Mouse (Mus musculus): Measurements from ENCODE around the gene Grid2. TPM values are rescaled to one million over a fixed set of nuclear protein-coding genes. Genes with fewer than 3 reads are reported as not detected.
A peak's percentile ranks its signal among the peaks of the same experiment; 100 is the strongest.

The Grid2 gene
- polyA plus RNA-seq, 1 experiment from 2014 or later: 1.9 TPM

GRCm38 (mm10) chr6:64202396-64203122 lies 946.9 kb downstream of the Grid2 start:
- Histone ChIP-seq H3K4me3 (ENCODE audit: low read depth, low read length) (no peak overlapping the region), H3K36me3 (ENCODE audit: control insufficient read depth, insufficient read depth, low read length) (no peaks in the 10 kb centered on the region), H3K4me2 (no peak overlapping the region), H3K27me3 (ENCODE audit: control insufficient read depth, insufficient read depth, low read length) (no peaks in the 10 kb centered on the region), H3K27ac (ENCODE audit: low read depth, low read length) (no peak overlapping the region), H3K4me1 (ENCODE audit: control insufficient read depth, insufficient read depth, low read length) (peaks cover 5% of the 10 kb centered on the region), H3K9ac (ENCODE audit: low read length) (no peak overlapping the region), H3K9me3 (ENCODE audit: control insufficient read depth, low read length) (no peaks in the 10 kb centered on the region)
- 26% methylated on average over 8 of the region's 8 CpGs for WGBS
- DNase-seq (ENCODE audit: low spot score, missing footprints) (no peak), ATAC-seq (ENCODE audit: low FRiP score) (peak; percentile 30; the same call in 1 of the 2 replicates)

- ATAC-seq (ENCODE audit: low FRiP score) (no peak), DNase-seq (ENCODE audit: low spot score, missing footprints) (no peak)
- H3K27me3 ChIP-seq (ENCODE audit: control insufficient read depth, insufficient read depth, low read length): no peaks in the 10 kb centered on the region
- H3K36me3 ChIP-seq (ENCODE audit: control insufficient read depth, insufficient read depth, low read length): no peaks in the 10 kb centered on the region
- H3K4me1 ChIP-seq (ENCODE audit: control insufficient read depth, insufficient read depth, low read length): no peaks in the 10 kb centered on the region
- H3K27ac ChIP-seq (ENCODE audit: low read depth, low read length): no peak overlapping the region
- H3K9ac ChIP-seq (ENCODE audit: low read length): no peak overlapping the region
- H3K9me3 ChIP-seq (ENCODE audit: control insufficient read depth, low read length): no peaks in the 10 kb centered on the region
- H3K4me2 ChIP-seq: no peak overlapping the region
- H3K4me3 ChIP-seq (ENCODE audit: low read depth, low read length): no peak overlapping the region
- 84% methylated on average over 3 of the region's 3 CpGs for WGBS
These were observed 980.7 kb downstream of the Grid2 start for GRCm38 (mm10) chr6:64236351-64236750.

GRCm38 (mm10) chr6:64240526-64240925 lies 984.9 kb downstream of the Grid2 start:
- Histone ChIP-seq H3K27me3 (ENCODE audit: control insufficient read depth, insufficient read depth, low read length) (no peaks in the 10 kb centered on the region), H3K9ac (ENCODE audit: low read length) (no peak overlapping the region), H3K27ac (ENCODE audit: low read depth, low read length) (no peak overlapping the region), H3K4me3 (ENCODE audit: low read depth, low read length) (no peak overlapping the region), H3K4me1 (ENCODE audit: control insufficient read depth, insufficient read depth, low read length) (no peaks in the 10 kb centered on the region), H3K36me3 (ENCODE audit: control insufficient read depth, insufficient read depth, low read length) (no peaks in the 10 kb centered on the region), H3K9me3 (ENCODE audit: control insufficient read depth, low read length) (no peaks in the 10 kb centered on the region), H3K4me2 (no peak overlapping the region)
- ATAC-seq (ENCODE audit: low FRiP score): no peak
- DNase-seq (ENCODE audit: low spot score, missing footprints): no peak
- WGBS: 84% methylated on average over 1 of the region's 1 CpGs

- Histone ChIP-seq H3K36me3 (ENCODE audit: control insufficient read depth, insufficient read depth, low read length) (no peaks in the 10 kb centered on the region), H3K4me1 (ENCODE audit: control insufficient read depth, insufficient read depth, low read length) (no peaks in the 10 kb centered on the region), H3K4me2 (no peak overlapping the region), H3K4me3 (ENCODE audit: low read depth, low read length) (no peak overlapping the region), H3K27me3 (ENCODE audit: control insufficient read depth, insufficient read depth, low read length) (no peaks in the 10 kb centered on the region), H3K9me3 (ENCODE audit: control insufficient read depth, low read length) (no peaks in the 10 kb centered on the region), H3K27ac (ENCODE audit: low read depth, low read length) (no peak overlapping the region), H3K9ac (ENCODE audit: low read length) (no peak overlapping the region)
- WGBS: 88% methylated on average over 1 of the region's 1 CpGs
- ATAC-seq (ENCODE audit: low FRiP score) (no peak), DNase-seq (ENCODE audit: low spot score, missing footprints) (no peak)
These were observed 990.3 kb downstream of the Grid2 start for GRCm38 (mm10) chr6:64245951-64246350.

GRCm38 (mm10) chr6:64251041-64251440 lies 995.4 kb downstream of the Grid2 start:
- no peaks in the 10 kb centered on the region for H3K9me3 ChIP-seq (ENCODE audit: control insufficient read depth, low read length)
- H3K4me2 ChIP-seq: no peak overlapping the region
- H3K27me3 ChIP-seq (ENCODE audit: control insufficient read depth, insufficient read depth, low read length): no peaks in the 10 kb centered on the region
- ATAC-seq (ENCODE audit: low FRiP score) (no peak), DNase-seq (ENCODE audit: low spot score, missing footprints) (no peak)
- WGBS: 89% methylated on average over 1 of the region's 1 CpGs
- H3K36me3 ChIP-seq (ENCODE audit: control insufficient read depth, insufficient read depth, low read length): no peaks in the 10 kb centered on the region
- H3K4me3 ChIP-seq (ENCODE audit: low read depth, low read length): no peak overlapping the region
- no peaks in the 10 kb centered on the region for H3K4me1 ChIP-seq (ENCODE audit: control insufficient read depth, insufficient read depth, low read length)
- no peak overlapping the region for H3K27ac ChIP-seq (ENCODE audit: low read depth, low read length)
- no peak overlapping the region for H3K9ac ChIP-seq (ENCODE audit: low read length)

- Histone ChIP-seq H3K36me3 (ENCODE audit: control insufficient read depth, insufficient read depth, low read length) (no peaks in the 10 kb centered on the region), H3K9ac (ENCODE audit: low read length) (no peak overlapping the region), H3K4me1 (ENCODE audit: control insufficient read depth, insufficient read depth, low read length) (no peaks in the 10 kb centered on the region), H3K27ac (ENCODE audit: low read depth, low read length) (no peak overlapping the region), H3K9me3 (ENCODE audit: control insufficient read depth, low read length) (no peaks in the 10 kb centered on the region), H3K4me3 (ENCODE audit: low read depth, low read length) (no peak overlapping the region), H3K27me3 (ENCODE audit: control insufficient read depth, insufficient read depth, low read length) (no peaks in the 10 kb centered on the region), H3K4me2 (no peak overlapping the region)
- 93% methylated on average over 4 of the region's 4 CpGs for WGBS
- no peak for ATAC-seq (ENCODE audit: low FRiP score)
- no peak for DNase-seq (ENCODE audit: low spot score, missing footprints)
These were observed 1007.8 kb downstream of the Grid2 start for GRCm38 (mm10) chr6:64263517-64263916.

- H3K4me1 ChIP-seq (ENCODE audit: control insufficient read depth, insufficient read depth, low read length): no peaks in the 10 kb centered on the region
- H3K36me3 ChIP-seq (ENCODE audit: control insufficient read depth, insufficient read depth, low read length): no peaks in the 10 kb centered on the region
- H3K4me3 ChIP-seq (ENCODE audit: low read depth, low read length): no peak overlapping the region
- no peaks in the 10 kb centered on the region for H3K27me3 ChIP-seq (ENCODE audit: control insufficient read depth, insufficient read depth, low read length)
- no peak overlapping the region for H3K27ac ChIP-seq (ENCODE audit: low read depth, low read length)
- ATAC-seq (ENCODE audit: low FRiP score) (no peak), DNase-seq (ENCODE audit: low spot score, missing footprints) (no peak)
- no peaks in the 10 kb centered on the region for H3K9me3 ChIP-seq (ENCODE audit: control insufficient read depth, low read length)
- no peak overlapping the region for H3K9ac ChIP-seq (ENCODE audit: low read length)
- 91% methylated on average over 2 of the region's 2 CpGs for WGBS
- H3K4me2 ChIP-seq: no peak overlapping the region
These were observed 1008.5 kb downstream of the Grid2 start for GRCm38 (mm10) chr6:64264224-64264623.

GRCm38 (mm10) chr6:64274319-64275114 lies 1018.8 kb downstream of the Grid2 start:
- Histone ChIP-seq H3K4me3 (ENCODE audit: low read depth, low read length) (no peak overlapping the region), H3K4me2 (no peak overlapping the region)
- no peak for DNase-seq (ENCODE audit: low spot score, missing footprints)

GRCm38 (mm10) chr6:64279927-64280326 lies 1024.3 kb downstream of the Grid2 start:
- H3K27ac ChIP-seq (ENCODE audit: low read depth, low read length): no peak overlapping the region
- H3K4me3 ChIP-seq (ENCODE audit: low read depth, low read length): no peak overlapping the region
- H3K9ac ChIP-seq (ENCODE audit: low read length): no peak overlapping the region
- H3K36me3 ChIP-seq (ENCODE audit: control insufficient read depth, insufficient read depth, low read length): no peaks in the 10 kb centered on the region
- ATAC-seq (ENCODE audit: low FRiP score): no peak
- 85% methylated on average over 2 of the region's 2 CpGs for WGBS
- no peaks in the 10 kb centered on the region for H3K27me3 ChIP-seq (ENCODE audit: control insufficient read depth, insufficient read depth, low read length)
- no peak for DNase-seq (ENCODE audit: low spot score, missing footprints)
- H3K4me1 ChIP-seq (ENCODE audit: control insufficient read depth, insufficient read depth, low read length): no peaks in the 10 kb centered on the region
- no peaks in the 10 kb centered on the region for H3K9me3 ChIP-seq (ENCODE audit: control insufficient read depth, low read length)
- H3K4me2 ChIP-seq: no peak overlapping the region

More at GRCm38 (mm10) chr6:64274319-64275114, 1018.8 kb downstream of the Grid2 start:
- 65% methylated on average over 2 of the region's 2 CpGs for WGBS
- H3K27me3 ChIP-seq (ENCODE audit: control insufficient read depth, insufficient read depth, low read length): no peaks in the 10 kb centered on the region
- H3K9ac ChIP-seq (ENCODE audit: low read length): no peak overlapping the region
- no peak for ATAC-seq (ENCODE audit: low FRiP score)
- H3K9me3 ChIP-seq (ENCODE audit: control insufficient read depth, low read length): no peaks in the 10 kb centered on the region
- no peaks in the 10 kb centered on the region for H3K36me3 ChIP-seq (ENCODE audit: control insufficient read depth, insufficient read depth, low read length)
- no peaks in the 10 kb centered on the region for H3K4me1 ChIP-seq (ENCODE audit: control insufficient read depth, insufficient read depth, low read length)
- no peak overlapping the region for H3K27ac ChIP-seq (ENCODE audit: low read depth, low read length)

Data from midbrain, embryonic 11.5 days (tissue).